Mouse (Mus musculus) hindbrain, embryonic 12.5 days (tissue): ENCODE measurements around the gene Rpl13. TPM values are rescaled to one million over a fixed set of nuclear protein-coding genes. Genes with fewer than 3 reads are reported as not detected.

Experiments
- ATAC-seq: fragments of 200-750 bp; cut with Nextera tagmentation; 2 replicates; pipeline ENCODE4 v1.8.0; 2017; ENCODE audit warnings: moderate TSS enrichment; ENCODE audit not compliant: low FRiP score
- H3K27ac ChIP-seq: fragments of 300-500 bp; sonication (generic); 2 replicates; pipeline ENCODE4 v1.5.1; 2016; ENCODE audit warnings: mild to moderate bottlenecking
- H3K27me3 ChIP-seq: fragments of 300-500 bp; sonication (generic); 2 replicates; pipeline ENCODE4 v1.6.1; 2016; ENCODE audit warnings: mild to moderate bottlenecking
- H3K36me3 ChIP-seq: fragments of 300-500 bp; sonication (generic); 2 replicates; pipeline ENCODE4 v1.6.1; 2016; ENCODE audit warnings: mild to moderate bottlenecking
- H3K4me1 ChIP-seq: fragments of 300-500 bp; sonication (generic); 2 replicates; pipeline ENCODE4 v1.6.1; 2016
- H3K4me2 ChIP-seq: fragments of 300-500 bp; sonication (generic); replicated peaks from 2 replicates; pipeline ENCODE4 v1.6.1; 2016; ENCODE audit warnings: mild to moderate bottlenecking
- H3K4me3 ChIP-seq: fragments of 300-500 bp; sonication (generic); 2 replicates; pipeline ENCODE4 v1.5.1; 2016; ENCODE audit warnings: mild to moderate bottlenecking
- H3K9ac ChIP-seq: fragments of 300-500 bp; sonication (generic); 2 replicates; pipeline ENCODE4 v1.6.1; 2016; ENCODE audit warnings: mild to moderate bottlenecking, moderate library complexity
- H3K9me3 ChIP-seq: fragments of 300-500 bp; sonication (generic); replicated peaks from 2 replicates; pipeline ENCODE4 v1.6.1; 2016; ENCODE audit warnings: mild to moderate bottlenecking
- WGBS: fragments of 180-500 bp; shearing (Covaris S2); methylation state at CpG from one replicate; pipeline ENCODE4 v1.1.7; 2016; 5-methylcytosine and 5-hydroxymethylcytosine counted together
- microRNA-seq: library from miRNA; unstranded; fragments of <30 nt; microRNA quantifications from one replicate; pipeline ENCODE4, GENCODE M21; 2017
- polyA plus RNA-seq: library from polyadenylated mRNA; unstranded; fragments of >200 nt; fragmentation: Nextera tagmentation; extraction: Ambion mirVana; gene quantifications from 2 replicates; pipeline ENCODE4 v1.2.1, GENCODE M21; 2016

The Rpl13 gene
- polyA plus RNA-seq, 1 experiment from 2014 or later: 1,026 TPM

- no peaks in the 10 kb centered on the region for H3K36me3 ChIP-seq
- WGBS: 46% methylated on average over 9 of the region's 9 CpGs
- H3K4me2 ChIP-seq: 0 out of 2 replicates have a peak overlapping the region, but pooled peaks have one; percentile 11
- H3K9ac ChIP-seq: no peak overlapping the region
- peaks cover 3% of the 10 kb centered on the region; the same call in 1 of the 2 replicates for H3K27me3 ChIP-seq
- no peak overlapping the region for H3K4me3 ChIP-seq
- ATAC-seq: peak; percentile 3; the same call in 1 of the 2 replicates
- H3K27ac ChIP-seq: peak overlapping the region; percentile 53
- peaks cover 25% of the 10 kb centered on the region for H3K4me1 ChIP-seq
- no peaks in the 10 kb centered on the region for H3K9me3 ChIP-seq
Measured at GRCm38 (mm10) chr8:123135806-123136205, 33.7 kb downstream of the Rpl13 start.

- ATAC-seq: no peak
- peaks cover 25% of the 10 kb centered on the region for H3K4me1 ChIP-seq
Measured at GRCm38 (mm10) chr8:123136287-123136686, 34.1 kb downstream of the Rpl13 start.

GRCm38 (mm10) chr8:123137645-123138077 lies 35.5 kb downstream of the Rpl13 start:
- WGBS: 17% methylated on average over 2 of the region's 2 CpGs
- no peak overlapping the region for H3K4me3 ChIP-seq
- peak overlapping the region; percentile 38; the same call in 1 of the 2 replicates for H3K9ac ChIP-seq
- peak overlapping the region; percentile 60; the same call in 1 of the 2 replicates for H3K27ac ChIP-seq
- H3K9me3 ChIP-seq: no peaks in the 10 kb centered on the region
- no peaks in the 10 kb centered on the region for H3K36me3 ChIP-seq
- peak; percentile 81 for ATAC-seq
- H3K4me1 ChIP-seq: peaks cover 25% of the 10 kb centered on the region
- H3K4me2 ChIP-seq: no peak overlapping the region
- peaks cover 3% of the 10 kb centered on the region; the same call in 1 of the 2 replicates for H3K27me3 ChIP-seq

More at GRCm38 (mm10) chr8:123136287-123136686, 34.1 kb downstream of the Rpl13 start:
- Histone ChIP-seq H3K36me3 (no peaks in the 10 kb centered on the region), H3K4me3 (no peak overlapping the region), H3K4me2 (no peak overlapping the region), H3K9ac (no peak overlapping the region), H3K27ac (no peak overlapping the region), H3K9me3 (no peaks in the 10 kb centered on the region), H3K27me3 (peaks cover 3% of the 10 kb centered on the region; the same call in 1 of the 2 replicates)
- 83% methylated on average over 9 of the region's 9 CpGs for WGBS

GRCm38 (mm10) chr8:123138741-123139140 lies 36.6 kb downstream of the Rpl13 start:
- no peak overlapping the region for H3K27ac ChIP-seq
- H3K4me1 ChIP-seq: peaks cover 25% of the 10 kb centered on the region
- no peak overlapping the region for H3K4me3 ChIP-seq
- H3K4me2 ChIP-seq: no peak overlapping the region
- H3K9me3 ChIP-seq: no peaks in the 10 kb centered on the region
- no peaks in the 10 kb centered on the region for H3K36me3 ChIP-seq
- peaks cover 3% of the 10 kb centered on the region; the same call in 1 of the 2 replicates for H3K27me3 ChIP-seq
- no peak overlapping the region for H3K9ac ChIP-seq
- 65% methylated on average over 4 of the region's 4 CpGs for WGBS
- no peak for ATAC-seq

- WGBS: 86% methylated on average over 14 of the region's 14 CpGs
- Histone ChIP-seq H3K27ac (no peak overlapping the region), H3K27me3 (no peaks in the 10 kb centered on the region; the same call in 1 of the 2 replicates), H3K9me3 (no peaks in the 10 kb centered on the region), H3K4me2 (no peak overlapping the region), H3K4me1 (peaks cover 10% of the 10 kb centered on the region), H3K9ac (no peak overlapping the region), H3K36me3 (no peaks in the 10 kb centered on the region), H3K4me3 (no peak overlapping the region)
- ATAC-seq: no peak
Measured at GRCm38 (mm10) chr8:123141741-123142462, 39.8 kb downstream of the Rpl13 start.

GRCm38 (mm10) chr8:123145279-123145678 lies 43.1 kb downstream of the Rpl13 start:
- Histone ChIP-seq H3K4me3 (no peak overlapping the region), H3K27ac (no peak overlapping the region), H3K36me3 (no peaks in the 10 kb centered on the region), H3K9ac (no peak overlapping the region), H3K27me3 (no peaks in the 10 kb centered on the region), H3K4me1 (no peaks in the 10 kb centered on the region), H3K4me2 (no peak overlapping the region), H3K9me3 (no peaks in the 10 kb centered on the region)
- no peak for ATAC-seq
- 58% methylated on average over 6 of the region's 6 CpGs for WGBS

GRCm38 (mm10) chr8:123146390-123146789 lies 44.2 kb downstream of the Rpl13 start:
- Histone ChIP-seq H3K27ac (no peak overlapping the region), H3K4me2 (no peak overlapping the region), H3K9ac (no peak overlapping the region), H3K27me3 (no peaks in the 10 kb centered on the region), H3K4me1 (no peaks in the 10 kb centered on the region), H3K9me3 (no peaks in the 10 kb centered on the region), H3K4me3 (no peak overlapping the region), H3K36me3 (no peaks in the 10 kb centered on the region)
- 83% methylated on average over 7 of the region's 7 CpGs for WGBS
- no peak for ATAC-seq

GRCm38 (mm10) chr8:123150737-123151171 lies 48.6 kb downstream of the Rpl13 start:
- H3K9me3 ChIP-seq: no peaks in the 10 kb centered on the region
- H3K27ac ChIP-seq: no peak overlapping the region
- H3K36me3 ChIP-seq: no peaks in the 10 kb centered on the region
- ATAC-seq: no peak
- H3K4me3 ChIP-seq: no peak overlapping the region
- no peak overlapping the region for H3K4me2 ChIP-seq
- WGBS: 71% methylated on average over 9 of the region's 9 CpGs
- H3K27me3 ChIP-seq: no peaks in the 10 kb centered on the region
- H3K9ac ChIP-seq: no peak overlapping the region
- H3K4me1 ChIP-seq: no peaks in the 10 kb centered on the region

Small RNA genes lying within 50 kb of the gene (microRNA-seq; reads per million reads assigned to microRNA genes)
- gene Mir7079: not detected
- not detected for gene Mir7080

Other genes starting within 250 kb of the Rpl13 start
- gene Ankrd11, start 60.1 kb upstream of the Rpl13 start, polyA plus RNA-seq: 87.0 and 90.1 TPM in 2 replicates
- 62.6 and 63.9 TPM in 2 replicates for gene Spg7, start 39.4 kb upstream of the Rpl13 start, polyA plus RNA-seq
- 0.15 and 0.35 TPM in 2 replicates for gene Cpne7, start 15.0 kb downstream of the Rpl13 start, polyA plus RNA-seq
- gene Sult5a1, start 56.0 kb downstream of the Rpl13 start, polyA plus RNA-seq: 8.1 and 9.7 TPM in 2 replicates
- gene Dpep1, start 83.9 kb downstream of the Rpl13 start, polyA plus RNA-seq: 0.35 and 0.36 TPM in 2 replicates
- 160 and 166 TPM in 2 replicates for gene Chmp1a, start 110.4 kb downstream of the Rpl13 start, polyA plus RNA-seq
- 8.3 and 8.8 TPM in 2 replicates for gene Spata33, start 110.5 kb downstream of the Rpl13 start, polyA plus RNA-seq
- gene Cdk10, start 122.5 kb downstream of the Rpl13 start, polyA plus RNA-seq: 37.6 and 39.1 TPM in 2 replicates
- gene Spata2l, start 133.9 kb downstream of the Rpl13 start, polyA plus RNA-seq: 2.8 and 3.1 TPM in 2 replicates
- 32.9 and 35.0 TPM in 2 replicates for gene Zfp276, start 151.8 kb downstream of the Rpl13 start, polyA plus RNA-seq
- gene Vps9d1, start 152.0 kb downstream of the Rpl13 start, polyA plus RNA-seq: 37.7 and 44.3 TPM in 2 replicates
- gene Fanca, start 216.2 kb downstream of the Rpl13 start, polyA plus RNA-seq: 20.9 and 21.0 TPM in 2 replicates
- gene Spire2, start 230.4 kb downstream of the Rpl13 start, polyA plus RNA-seq: 28.9 and 32.2 TPM in 2 replicates